10 mouse cellular contexts compared by ENCODE assay signal in the genomic region with DNA sequence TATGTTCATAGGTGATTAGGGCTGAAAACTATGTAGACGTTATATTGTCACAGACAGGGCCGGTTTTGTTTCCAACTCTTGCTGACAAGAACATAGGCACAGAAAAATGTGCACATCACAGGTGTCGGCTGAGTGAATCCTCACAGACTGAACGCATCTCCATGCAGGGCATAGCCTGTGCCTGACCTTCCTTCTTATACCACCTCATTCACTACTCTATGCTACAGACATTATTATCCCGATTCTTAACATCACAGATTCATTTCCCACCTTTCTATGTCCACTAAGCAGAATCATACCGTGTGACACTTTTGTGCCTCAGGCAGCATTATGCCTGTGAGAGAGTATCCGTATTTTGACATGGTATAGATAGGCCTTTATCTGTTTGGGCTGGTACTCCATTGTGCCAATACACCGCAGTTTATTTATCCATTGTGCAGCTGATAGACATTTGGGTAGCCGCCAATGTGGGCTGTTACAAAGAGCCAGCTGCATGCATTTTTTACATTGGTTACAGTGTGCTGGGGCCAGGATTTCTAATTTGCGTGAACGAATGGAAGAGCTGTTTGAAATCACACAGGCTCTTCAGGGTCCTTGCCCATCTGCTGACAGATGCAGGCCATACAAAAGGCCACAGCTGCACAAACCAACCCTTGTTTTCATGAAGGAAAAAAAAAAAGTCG. TPM values are rescaled to one million over a fixed set of nuclear protein-coding genes. Genes with fewer than 3 reads are reported as not detected.
DNase-seq lines count a peak whose midpoint lies in the region; ATAC-seq and TF ChIP-seq lines count a peak whose summit lies in the region.
"Had no signal": no experiment of that assay in that cellular context is flagged by ENCODE, and none has a peak within 500 bp of the region (broad histone marks: within the 10 kb centered on the region; RNA-seq: fewer than 3 reads in every experiment).

No protein-coding gene starts in this region.

- no peaks in the 10 kb centered on the region for H3K27me3 ChIP-seq in heart, embryonic 16.5 days (ENCODE audit: control insufficient read depth, insufficient read depth, low read length)
- H3K27me3 ChIP-seq in hindbrain, embryonic 11.5 days (ENCODE audit: control insufficient read depth, insufficient read depth, low read length) = no peaks in the 10 kb centered on the region
- no peaks in the 10 kb centered on the region for H3K27me3 ChIP-seq in kidney, adult 2 months (replicated peaks; ENCODE audit: control insufficient read depth, insufficient read depth, low read length)

- 0 out of 2 replicates have a peak overlapping the region, but pooled peaks have one; percentile 30 for H3K4me2 ChIP-seq in heart, embryonic 16.5 days (ENCODE audit: low read depth, low read length)
- H3K4me2 ChIP-seq in hindbrain, embryonic 11.5 days (replicated peaks; ENCODE audit: low read depth, low read length) = no peak overlapping the region

- TF ChIP-seq POLR2A in kidney, adult 2 months (IDR thresholded peaks at IDR 0.05; ENCODE audit: low read depth, low read length) = no peak

- H3K27ac ChIP-seq in heart, embryonic 16.5 days (ENCODE audit: low read length) = peak overlapping the region; percentile 15
- peak overlapping the region; percentile 62; the same call in 1 of the 2 replicates for H3K27ac ChIP-seq in hindbrain, embryonic 11.5 days (ENCODE audit: low read depth, low read length)
- H3K27ac ChIP-seq in kidney, adult 2 months (ENCODE audit: insufficient read depth, low read depth, low read length) = no peak overlapping the region

- WGBS in heart, embryonic 16.5 days = 43% methylated on average over 12 of the region's 12 CpGs
- WGBS in hindbrain, embryonic 11.5 days = 44% methylated on average over 12 of the region's 12 CpGs
- 82% methylated on average over 12 of the region's 12 CpGs for WGBS in kidney, adult 2 months

- H3K36me3 ChIP-seq in heart, embryonic 16.5 days (ENCODE audit: control insufficient read depth, insufficient read depth) = no peaks in the 10 kb centered on the region
- no peaks in the 10 kb centered on the region for H3K36me3 ChIP-seq in hindbrain, embryonic 11.5 days (ENCODE audit: control insufficient read depth, insufficient read depth, low read length)
- no peaks in the 10 kb centered on the region for H3K36me3 ChIP-seq in kidney, adult 2 months (ENCODE audit: control insufficient read depth, insufficient read depth, low read length)

- no peak overlapping the region for H3K9ac ChIP-seq in heart, embryonic 16.5 days (ENCODE audit: low read length)
- no peak overlapping the region for H3K9ac ChIP-seq in hindbrain, embryonic 11.5 days (ENCODE audit: low read depth, low read length)

- no peaks in the 10 kb centered on the region for H3K9me3 ChIP-seq in heart, embryonic 16.5 days (replicated peaks; ENCODE audit: control insufficient read depth, low read length)
- no peaks in the 10 kb centered on the region for H3K9me3 ChIP-seq in hindbrain, embryonic 11.5 days (ENCODE audit: control insufficient read depth, low read length)

- no peak for DNase-seq in heart, adult 11 months
- DNase-seq in brain, embryonic 18.5 days (ENCODE audit: low read depth, low spot score) = peak; percentile 40
- DNase-seq in hindbrain, embryonic 11.5 days (ENCODE audit: low spot score) = peak; percentile 67
- DNase-seq in mesoderm, embryonic 11.5 days (ENCODE audit: low read depth, low spot score) = peak; percentile 55
- no peak for DNase-seq in kidney, adult 2 months
- DNase-seq in spleen, adult 18-20 months = no peak
- DNase-seq in kidney, postnatal 14 days = no peak
- DNase-seq: adrenal gland, adult 2 months; thymus, adult 18-20 months had no signal

- no peak overlapping the region for H3K4me3 ChIP-seq in heart, embryonic 16.5 days (ENCODE audit: low read length)
- H3K4me3 ChIP-seq in hindbrain, embryonic 11.5 days (ENCODE audit: low read depth, low read length) = no peak overlapping the region
- no peak overlapping the region for H3K4me3 ChIP-seq in kidney, adult 2 months (ENCODE audit: insufficient read depth, low read depth, low read length)

- TF ChIP-seq CTCF in kidney, adult 2 months (conservative IDR thresholded peaks at IDR 0.05; ENCODE audit: insufficient read depth, insufficient read length, low read depth, low read length) = no peak

- peaks cover 19% of the 10 kb centered on the region for H3K4me1 ChIP-seq in heart, embryonic 16.5 days (ENCODE audit: control insufficient read depth, insufficient read depth, low read length)
- H3K4me1 ChIP-seq in hindbrain, embryonic 11.5 days (replicated peaks; ENCODE audit: control insufficient read depth, insufficient read depth, low read length) = no peaks in the 10 kb centered on the region
- H3K4me1 ChIP-seq in kidney, adult 2 months (ENCODE audit: control insufficient read depth, insufficient read depth, low read length) = no peaks in the 10 kb centered on the region

- peak; percentile 43 for ATAC-seq in heart, embryonic 16.5 days (replicated peaks; ENCODE audit: extremely low read depth, insufficient read depth, low FRiP score)
- ATAC-seq in hindbrain, embryonic 11.5 days (ENCODE audit: low FRiP score) = peak; percentile 93

RNA-seq across cellular contexts. Expression of gene Gm3646, which starts 33.5 kb away (rescaled TPM):
- polyA plus RNA-seq in heart, embryonic 16.5 days (2015; fragmentation: Nextera tagmentation; extraction: Ambion mirVana) = 2.7 and 4.4 TPM in 2 replicates
- not detected in 2 replicates for polyA plus RNA-seq in hindbrain, embryonic 11.5 days (2014; fragmentation: Nextera tagmentation; extraction: Ambion mirVana)
- not detected in 2 replicates for polyA plus RNA-seq in kidney, adult 2 months (2012; rRNA removed)
- polyA plus RNA-seq: adrenal gland, adult 2 months had no signal

Comparison
In these comparisons a context has a peak if more than half of its experiments do, and no peak if none do; other contexts are left out.
1. DNase-seq: peak in brain, embryonic 18.5 days (single experiment), hindbrain, embryonic 11.5 days (single experiment) and mesoderm, embryonic 11.5 days (single experiment); none in heart, adult 11 months (single experiment), kidney, adult 2 months (single experiment), spleen, adult 18-20 months (0 of 2) and kidney, postnatal 14 days (single experiment).